Mouse (Mus musculus) neural tube, embryonic 14.5 days (tissue): ENCODE measurements around the gene Dlgap1. TPM values are rescaled to one million over a fixed set of nuclear protein-coding genes. Genes with fewer than 3 reads are reported as not detected.

Experiments
- ATAC-seq: fragments of 200-750 bp; cut with Nextera tagmentation; 2 replicates; pipeline ENCODE4 v1.8.0; 2017; ENCODE audit warnings: low read depth, mild to moderate bottlenecking, moderate TSS enrichment, moderate library complexity
- H3K27ac ChIP-seq: fragments of 300-500 bp; sonication (generic); 2 replicates; pipeline ENCODE4 v1.5.1; 2014; ENCODE audit warnings: low read depth, mild to moderate bottlenecking, control low read depth, low read length, moderate library complexity, mixed read lengths
- H3K27me3 ChIP-seq: fragments of 300-500 bp; sonication (generic); 2 replicates; pipeline ENCODE4 v1.6.1; 2014; ENCODE audit warnings: low read length; ENCODE audit not compliant: control insufficient read depth, insufficient read depth
- H3K36me3 ChIP-seq: fragments of 300-500 bp; sonication (generic); 2 replicates; pipeline ENCODE4 v1.6.1; 2014; ENCODE audit warnings: low read length, mixed read lengths; ENCODE audit not compliant: control insufficient read depth, insufficient read depth
- H3K4me1 ChIP-seq: fragments of 300-500 bp; sonication (generic); 2 replicates; pipeline ENCODE4 v1.6.1; 2014; ENCODE audit warnings: low read length; ENCODE audit not compliant: control insufficient read depth, insufficient read depth
- H3K4me2 ChIP-seq: fragments of 300-500 bp; sonication (generic); 2 replicates; pipeline ENCODE4 v1.6.1; 2014; ENCODE audit warnings: mild to moderate bottlenecking, low read depth, low read length, control low read depth
- H3K4me3 ChIP-seq: fragments of 300-500 bp; sonication (generic); 2 replicates; pipeline ENCODE4 v1.5.1; 2014; ENCODE audit warnings: low read depth, low read length, control low read depth, mixed read lengths
- H3K9ac ChIP-seq: fragments of 300-500 bp; sonication (generic); replicated peaks from 2 replicates; pipeline ENCODE4 v1.6.1; 2014; ENCODE audit warnings: low read depth, mild to moderate bottlenecking, control low read depth, low read length, mixed read lengths
- H3K9me3 ChIP-seq: fragments of 300-500 bp; sonication (generic); 2 replicates; pipeline ENCODE4 v1.6.1; 2016; ENCODE audit warnings: low read length; ENCODE audit not compliant: control insufficient read depth
- WGBS: fragments of 180-500 bp; shearing (Covaris S2); extraction: QIAGEN DNeasy Blood & Tissue Kit; methylation state at CpG from one replicate; pipeline ENCODE4 v1.1.7; 2014; 5-methylcytosine and 5-hydroxymethylcytosine counted together
- polyA plus RNA-seq: library from polyadenylated mRNA; unstranded; fragments of >200 nt; fragmentation: Nextera tagmentation; extraction: Ambion mirVana; gene quantifications from 2 replicates; pipeline ENCODE4 v1.2.1, GENCODE M21; 2014

Dlgap1 gene
- 39.7 and 51.0 TPM in 2 replicates for polyA plus RNA-seq

DNA sequence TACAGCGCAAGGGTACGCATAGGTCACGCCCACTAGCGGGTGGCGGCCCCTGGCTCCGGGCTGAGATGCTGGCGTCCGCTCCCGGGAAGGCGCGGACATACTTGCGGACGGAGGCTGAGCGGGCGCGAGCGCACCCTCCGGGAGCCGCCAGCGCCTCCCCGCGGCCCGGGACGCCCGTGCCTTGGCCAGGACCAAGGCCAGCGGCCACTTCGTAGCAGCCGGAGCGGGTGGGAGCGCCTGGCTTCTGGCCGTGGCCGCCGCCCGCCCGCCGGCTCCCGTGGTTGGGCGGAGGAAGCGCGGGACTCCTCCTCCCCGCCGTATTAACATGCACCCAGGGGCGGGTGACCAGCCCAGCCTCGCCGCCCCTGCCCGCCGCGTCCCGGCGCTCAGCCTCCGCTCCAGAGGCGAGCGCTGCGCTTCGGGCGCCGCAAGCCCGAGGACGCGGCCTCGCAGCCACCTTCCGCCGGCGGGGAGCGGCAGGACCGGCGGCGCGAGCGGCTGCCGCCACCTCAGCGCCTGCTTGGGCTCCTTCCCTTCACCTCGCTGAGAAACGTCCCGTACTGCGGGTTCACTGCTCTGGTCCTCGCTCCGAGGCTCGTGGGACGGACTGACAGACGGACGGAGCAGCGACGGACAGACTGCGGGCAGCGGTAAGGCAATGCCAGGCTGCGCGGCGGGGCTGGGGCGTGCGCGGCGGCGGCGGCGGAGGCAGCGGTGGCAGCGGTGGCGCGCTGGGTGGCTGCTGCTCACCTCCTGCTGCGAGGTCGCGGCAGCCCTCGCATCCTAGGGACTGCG, at the start of gene Dlgap1:
Gene Dlgap1 (plus strand): TSS at position 53 of the 795 bp plus-strand sequence.
- H3K36me3 ChIP-seq = no peaks in the 10 kb centered on the region
- peak within 1 kb of the TSS; percentile 87 for H3K9ac ChIP-seq
- WGBS = under 1% methylated on average over 73 of the region's 105 CpGs
- H3K4me3 ChIP-seq = peak within 1 kb of the TSS; percentile 77
- H3K27me3 ChIP-seq = no peaks in the 10 kb centered on the region
- H3K27ac ChIP-seq = peak within 1 kb of the TSS; percentile 86
- no peaks in the 10 kb centered on the region for H3K9me3 ChIP-seq
- no peaks in the 10 kb centered on the region for H3K4me1 ChIP-seq
- peak; percentile 95 for ATAC-seq
- H3K4me2 ChIP-seq = peak within 1 kb of the TSS; percentile 57

DNA sequence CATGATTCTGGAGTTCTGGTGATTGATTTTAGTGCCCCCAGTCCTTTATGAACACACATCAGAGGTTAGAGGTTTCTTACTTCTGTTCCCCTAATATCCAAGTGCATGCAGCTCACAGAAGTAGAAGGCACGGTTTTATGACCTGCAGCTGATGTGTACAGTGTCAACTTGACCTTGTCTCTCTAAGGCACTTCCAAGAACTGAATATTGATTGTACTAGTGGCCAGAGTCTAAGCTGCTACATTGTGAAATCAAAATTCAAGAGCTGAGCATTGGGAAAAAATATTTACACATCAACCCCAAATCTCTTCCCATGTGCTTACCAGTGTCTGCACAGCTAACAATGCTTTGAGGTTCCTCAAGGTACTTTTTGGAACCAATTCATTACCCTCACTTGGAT, 13.9 kb upstream of the Dlgap1 start:
- no peak overlapping the region for H3K4me2 ChIP-seq
- H3K4me3 ChIP-seq = no peak overlapping the region
- H3K36me3 ChIP-seq = no peaks in the 10 kb centered on the region
- no peaks in the 10 kb centered on the region for H3K4me1 ChIP-seq
- H3K27me3 ChIP-seq = no peaks in the 10 kb centered on the region
- no peak for ATAC-seq
- no peak overlapping the region for H3K9ac ChIP-seq
- H3K9me3 ChIP-seq = no peaks in the 10 kb centered on the region
- H3K27ac ChIP-seq = no peak overlapping the region
- WGBS = 77% methylated on average over 1 of the region's 1 CpGs

DNA sequence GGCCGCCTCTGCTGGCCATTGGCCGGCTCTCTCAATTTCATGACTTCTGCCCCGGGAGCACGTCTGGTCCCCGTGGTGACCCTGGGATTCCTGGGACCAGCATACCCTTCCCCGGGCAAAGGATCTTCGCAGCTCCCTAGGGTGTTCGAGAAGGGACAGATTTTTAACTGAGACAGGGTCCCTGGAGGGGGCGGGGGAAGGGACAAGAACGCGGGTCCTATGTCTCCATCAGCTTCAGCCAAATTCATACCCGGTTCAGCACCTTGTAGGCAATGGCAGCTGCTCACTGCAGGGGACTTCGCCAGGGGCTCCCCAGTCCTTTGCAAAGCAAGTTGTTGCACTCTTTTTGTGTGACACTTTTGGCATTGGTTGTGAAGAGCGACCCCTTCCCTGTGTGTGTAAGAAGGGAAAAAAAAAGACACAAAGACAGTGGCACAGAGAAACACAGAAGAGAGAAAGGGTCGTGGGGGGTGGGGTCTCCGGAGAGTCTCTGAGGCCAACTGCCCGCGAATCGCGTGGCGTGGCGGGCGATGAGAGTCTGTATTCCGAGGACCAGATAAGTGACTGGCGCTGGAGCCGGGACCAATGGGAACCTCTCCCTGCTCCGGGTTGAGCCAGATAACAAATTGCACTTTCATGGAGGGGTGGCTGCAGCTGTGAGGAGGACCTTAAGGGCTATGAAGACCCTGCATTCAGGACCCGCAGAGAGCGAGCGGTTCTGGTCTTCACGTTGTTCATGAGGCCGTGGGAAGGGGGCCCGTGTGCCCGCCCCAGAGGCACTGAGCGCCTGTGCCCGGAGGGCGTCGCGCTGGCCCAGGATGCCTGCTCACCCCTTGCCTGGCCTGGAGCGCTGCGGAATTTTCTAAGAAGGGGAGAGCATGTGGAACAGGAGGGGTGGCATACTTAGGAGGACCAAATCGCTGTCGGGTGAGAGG, 1.2 kb downstream of the Dlgap1 start:
- Histone ChIP-seq H3K9ac (peak overlapping the region; percentile 87), H3K9me3 (no peaks in the 10 kb centered on the region), H3K4me3 (peak overlapping the region; percentile 77), H3K36me3 (no peaks in the 10 kb centered on the region), H3K27ac (peak overlapping the region; percentile 86), H3K4me1 (no peaks in the 10 kb centered on the region), H3K27me3 (no peaks in the 10 kb centered on the region), H3K4me2 (peak overlapping the region; percentile 57)
- ATAC-seq = peak; percentile 48
- 1% methylated on average over 43 of the region's 43 CpGs for WGBS

- ATAC-seq = no peak
- no peaks in the 10 kb centered on the region for H3K27me3 ChIP-seq
- no peaks in the 10 kb centered on the region for H3K36me3 ChIP-seq
- H3K4me3 ChIP-seq = no peak overlapping the region
- WGBS = 82% methylated on average over 3 of the region's 3 CpGs
- H3K4me1 ChIP-seq = no peaks in the 10 kb centered on the region
- no peaks in the 10 kb centered on the region for H3K9me3 ChIP-seq
- H3K9ac ChIP-seq = no peak overlapping the region
- H3K27ac ChIP-seq = no peak overlapping the region
- no peak overlapping the region for H3K4me2 ChIP-seq
These were observed 4.2 kb downstream of the Dlgap1 start for GRCm38 (mm10) chr17:69973081-69973480.

- Histone ChIP-seq H3K4me1 (no peaks in the 10 kb centered on the region), H3K36me3 (no peaks in the 10 kb centered on the region), H3K27ac (no peak overlapping the region), H3K9me3 (no peaks in the 10 kb centered on the region), H3K4me2 (no peak overlapping the region), H3K27me3 (no peaks in the 10 kb centered on the region), H3K4me3 (no peak overlapping the region), H3K9ac (no peak overlapping the region)
- WGBS = 65% methylated on average over 6 of the region's 6 CpGs
- no peak for ATAC-seq
These were observed 5.1 kb downstream of the Dlgap1 start for GRCm38 (mm10) chr17:69973991-69974390.

GRCm38 (mm10) chr17:69982236-69982923, 13.5 kb downstream of the Dlgap1 start:
- ATAC-seq = no peak
- H3K36me3 ChIP-seq = no peaks in the 10 kb centered on the region
- no peak overlapping the region for H3K4me3 ChIP-seq
- H3K27ac ChIP-seq = no peak overlapping the region
- 88% methylated on average over 6 of the region's 6 CpGs for WGBS
- no peaks in the 10 kb centered on the region for H3K27me3 ChIP-seq
- no peak overlapping the region for H3K4me2 ChIP-seq
- H3K4me1 ChIP-seq = no peaks in the 10 kb centered on the region
- no peaks in the 10 kb centered on the region for H3K9me3 ChIP-seq
- no peak overlapping the region for H3K9ac ChIP-seq

- H3K9ac ChIP-seq = no peak overlapping the region
- H3K27me3 ChIP-seq = no peaks in the 10 kb centered on the region
- no peak overlapping the region for H3K27ac ChIP-seq
- H3K9me3 ChIP-seq = no peaks in the 10 kb centered on the region
- no peaks in the 10 kb centered on the region for H3K36me3 ChIP-seq
- no peak overlapping the region for H3K4me3 ChIP-seq
- WGBS = 81% methylated on average over 2 of the region's 2 CpGs
- H3K4me2 ChIP-seq = no peak overlapping the region
- no peaks in the 10 kb centered on the region for H3K4me1 ChIP-seq
- ATAC-seq = no peak
These were observed 27.5 kb downstream of the Dlgap1 start for GRCm38 (mm10) chr17:69996406-69996805.

DNA sequence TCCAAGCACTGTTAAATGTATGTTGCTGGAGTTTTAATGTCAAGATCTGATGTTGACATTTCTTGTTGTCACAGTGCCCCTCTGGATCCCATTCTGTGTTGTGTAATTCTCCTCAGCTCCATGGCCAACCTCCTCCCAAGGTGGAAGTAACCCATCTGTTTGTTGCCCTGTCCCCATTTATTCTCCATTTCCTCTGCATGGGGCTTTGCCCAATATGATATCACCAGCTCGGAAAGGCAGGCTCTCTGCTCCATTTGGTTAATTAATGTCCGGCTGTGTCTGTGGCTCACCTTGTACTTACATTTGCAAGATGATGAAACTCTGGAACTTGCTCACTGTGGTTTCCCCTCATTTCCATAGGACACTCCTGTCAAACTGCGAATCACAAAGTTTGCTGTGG, 33.2 kb downstream of the Dlgap1 start:
- Histone ChIP-seq H3K27me3 (no peaks in the 10 kb centered on the region), H3K4me1 (no peaks in the 10 kb centered on the region), H3K27ac (no peak overlapping the region), H3K4me3 (no peak overlapping the region), H3K36me3 (no peaks in the 10 kb centered on the region), H3K9me3 (no peaks in the 10 kb centered on the region), H3K9ac (no peak overlapping the region), H3K4me2 (no peak overlapping the region)
- ATAC-seq = no peak
- WGBS = 81% methylated on average over 3 of the region's 3 CpGs
